ENCODE assay signal across 23 mouse cellular contexts in genomic region chr1:170060214-170060613, GRCm38 (mm10). TPM values are rescaled to one million over a fixed set of nuclear protein-coding genes. Genes with fewer than 3 reads are reported as not detected.
DNase-seq lines count a peak whose midpoint lies in the region; ATAC-seq and TF ChIP-seq lines count a peak whose summit lies in the region.
"Had no signal": no experiment of that assay in that cellular context is flagged by ENCODE, and none has a peak within 500 bp of the region (broad histone marks: within the 10 kb centered on the region; RNA-seq: fewer than 3 reads in every experiment).

No protein-coding gene starts in this region.

- WGBS in intestine, embryonic 14.5 days = 50% methylated on average over 3 of the region's 3 CpGs
- 58% methylated on average over 3 of the region's 3 CpGs for WGBS in intestine, embryonic 15.5 days
- 43% methylated on average over 3 of the region's 3 CpGs for WGBS in liver, embryonic 12.5 days (ENCODE audit: insufficient replicate concordance)
- WGBS in liver, postnatal 0 days (ENCODE audit: insufficient replicate concordance) = 51% methylated on average over 3 of the region's 3 CpGs

- no peak for TF ChIP-seq CTCF in liver, postnatal 0 days (IDR thresholded peaks at IDR 0.05; ENCODE audit: low read depth)
- no peak for TF ChIP-seq CTCF in layer of hippocampus, adult 2 months (conservative IDR thresholded peaks at IDR 0.05)

- no peak overlapping the region for H3K4me2 ChIP-seq in intestine, embryonic 14.5 days (ENCODE audit: low read length)
- no peak overlapping the region for H3K4me2 ChIP-seq in intestine, embryonic 15.5 days (replicated peaks)
- no peak overlapping the region for H3K4me2 ChIP-seq in liver, embryonic 12.5 days
- no peak overlapping the region for H3K4me2 ChIP-seq in liver, postnatal 0 days (ENCODE audit: low read depth, low read length)
- H3K4me2 ChIP-seq: embryonic facial prominence, embryonic 12.5 days; hindbrain, embryonic 12.5 days; stomach, embryonic 15.5 days had no signal

- H3K27ac ChIP-seq in intestine, embryonic 14.5 days (ENCODE audit: low read depth) = no peak overlapping the region
- H3K27ac ChIP-seq in intestine, embryonic 15.5 days = no peak overlapping the region
- no peak overlapping the region for H3K27ac ChIP-seq in liver, embryonic 12.5 days
- no peak overlapping the region for H3K27ac ChIP-seq in liver, postnatal 0 days (ENCODE audit: low read depth)
- no peak overlapping the region for H3K27ac ChIP-seq in layer of hippocampus, adult 2 months
- H3K27ac ChIP-seq: embryonic facial prominence, embryonic 12.5 days; midbrain, embryonic 10.5 days; stomach, embryonic 15.5 days had no signal

- DNase-seq in intestine, embryonic 14.5 days (ENCODE audit: low spot score) = peak; percentile 41
- no peak for DNase-seq in liver, postnatal 0 days
- DNase-seq in layer of hippocampus, adult 2 months (ENCODE audit: low spot score in 2 of 2) = no peak
- no peak for DNase-seq in left cerebral cortex, adult 18-20 months (ENCODE audit: low spot score in 2 of 2)
- no peak for DNase-seq in thymus, postnatal 4 days
- DNase-seq: adrenal gland, adult 2 months; cerebellum, adult 8-10 months; embryo, embryonic 11 days; gastrocnemius, postnatal 10 days; kidney, adult 18-20 months; kidney, postnatal 4 days; lung, postnatal 4 days; right cerebral cortex, postnatal 25 days had no signal

- H3K9me3 ChIP-seq in intestine, embryonic 14.5 days (ENCODE audit: control insufficient read depth, low read length) = no peaks in the 10 kb centered on the region
- H3K9me3 ChIP-seq in intestine, embryonic 15.5 days = no peaks in the 10 kb centered on the region
- no peaks in the 10 kb centered on the region; the same call in 1 of the 2 replicates for H3K9me3 ChIP-seq in liver, embryonic 12.5 days (replicated peaks)
- H3K9me3 ChIP-seq in liver, postnatal 0 days (ENCODE audit: low read length) = no peaks in the 10 kb centered on the region
- H3K9me3 ChIP-seq: embryonic facial prominence, embryonic 12.5 days; midbrain, embryonic 10.5 days; stomach, embryonic 15.5 days had no signal

- H3K9ac ChIP-seq in intestine, embryonic 14.5 days (ENCODE audit: low read length) = no peak overlapping the region
- H3K9ac ChIP-seq in intestine, embryonic 15.5 days = no peak overlapping the region
- no peak overlapping the region for H3K9ac ChIP-seq in liver, embryonic 12.5 days
- no peak overlapping the region for H3K9ac ChIP-seq in liver, postnatal 0 days (replicated peaks)
- H3K9ac ChIP-seq: embryonic facial prominence, embryonic 12.5 days; hindbrain, embryonic 12.5 days; stomach, embryonic 15.5 days had no signal

- no peak overlapping the region for H3K4me3 ChIP-seq in intestine, embryonic 14.5 days (ENCODE audit: low read depth, low read length)
- H3K4me3 ChIP-seq in intestine, embryonic 15.5 days (replicated peaks) = no peak overlapping the region
- H3K4me3 ChIP-seq in liver, embryonic 12.5 days = no peak overlapping the region
- no peak overlapping the region for H3K4me3 ChIP-seq in liver, postnatal 0 days (ENCODE audit: low read depth, low read length)
- no peak overlapping the region for H3K4me3 ChIP-seq in layer of hippocampus, adult 2 months
- H3K4me3 ChIP-seq: embryonic facial prominence, embryonic 12.5 days; hindbrain, embryonic 12.5 days; midbrain, embryonic 10.5 days; stomach, embryonic 15.5 days had no signal

- TF ChIP-seq EP300 in liver, postnatal 0 days (IDR thresholded peaks at IDR 0.05; ENCODE audit: low read depth) = 0 out of 2 replicates have a peak, but pooled peaks have one; percentile 14

- H3K4me1 ChIP-seq in intestine, embryonic 14.5 days (replicated peaks; ENCODE audit: control insufficient read depth, insufficient read depth, low read length) = peaks cover 28% of the 10 kb centered on the region
- H3K4me1 ChIP-seq in intestine, embryonic 15.5 days (replicated peaks) = peaks cover 19% of the 10 kb centered on the region
- H3K4me1 ChIP-seq in liver, embryonic 12.5 days = peaks cover 22% of the 10 kb centered on the region
- no peaks in the 10 kb centered on the region for H3K4me1 ChIP-seq in liver, postnatal 0 days (ENCODE audit: insufficient read depth)

- H3K36me3 ChIP-seq in intestine, embryonic 14.5 days (ENCODE audit: control insufficient read depth, insufficient read depth, low read length) = no peaks in the 10 kb centered on the region
- no peaks in the 10 kb centered on the region for H3K36me3 ChIP-seq in intestine, embryonic 15.5 days
- H3K36me3 ChIP-seq in liver, embryonic 12.5 days = no peaks in the 10 kb centered on the region
- H3K36me3 ChIP-seq in liver, postnatal 0 days (replicated peaks; ENCODE audit: insufficient read depth, low read length) = no peaks in the 10 kb centered on the region
- H3K36me3 ChIP-seq: hindbrain, embryonic 12.5 days; midbrain, embryonic 10.5 days had no signal

- ATAC-seq in intestine, embryonic 14.5 days (replicated peaks; ENCODE audit: low FRiP score, low TSS enrichment, low read depth) = no peak
- no peak for ATAC-seq in intestine, embryonic 15.5 days
- peak; percentile 66; the same call in 1 of the 2 replicates for ATAC-seq in liver, embryonic 12.5 days
- ATAC-seq in liver, postnatal 0 days = 0 out of 2 replicates have a peak, but pooled peaks have one; percentile 31
- ATAC-seq: activated CD4-positive, CD25-positive, alpha-beta regulatory T cell, adult 4 months; CD4-positive, CD25-positive, alpha-beta regulatory T cell, adult 4 months; midbrain, embryonic 16.5 days had no signal

- H3K27me3 ChIP-seq in intestine, embryonic 14.5 days (replicated peaks; ENCODE audit: control insufficient read depth, insufficient read depth, low read length) = no peaks in the 10 kb centered on the region
- no peaks in the 10 kb centered on the region for H3K27me3 ChIP-seq in intestine, embryonic 15.5 days (replicated peaks)
- no peaks in the 10 kb centered on the region for H3K27me3 ChIP-seq in liver, embryonic 12.5 days (replicated peaks)
- H3K27me3 ChIP-seq in liver, postnatal 0 days (ENCODE audit: insufficient read depth, low read length) = no peaks in the 10 kb centered on the region
- H3K27me3 ChIP-seq: embryonic facial prominence, embryonic 12.5 days; hindbrain, embryonic 12.5 days; stomach, embryonic 15.5 days had no signal

RNA-seq across cellular contexts. Expression of gene Ddr2, which starts 50.3 kb away (rescaled TPM):
- polyA plus RNA-seq in intestine, embryonic 14.5 days (2014; fragmentation: Nextera tagmentation; extraction: Ambion mirVana) = 41.1 and 46.7 TPM in 2 replicates
- 36.2 and 38.6 TPM in 2 replicates for polyA plus RNA-seq in intestine, embryonic 15.5 days (2015; fragmentation: Nextera tagmentation; extraction: Ambion mirVana)
- polyA plus RNA-seq in liver, embryonic 12.5 days (2016; fragmentation: Nextera tagmentation; extraction: Ambion mirVana) = 2.4 and 3.1 TPM in 2 replicates
- polyA plus RNA-seq in liver, postnatal 0 days (2015; fragmentation: Nextera tagmentation; extraction: Ambion mirVana) = 0.84 and 1.4 TPM in 2 replicates
- 1 to 10 TPM; 4.7 to 5.0 TPM for total RNA-seq in layer of hippocampus, adult 2 months (2021)
- 1 to 10 TPM; 7.0 to 7.2 TPM for total RNA-seq in left cerebral cortex, adult 18-20 months (2021)
- total RNA-seq: neutrophil, adult 5-6 weeks had no signal
- polyA plus RNA-seq: CD4-positive, CD25-positive, alpha-beta regulatory T cell, adult 4 months had no signal

Comparison
In these comparisons a context has a peak if more than half of its experiments do, and no peak if none do; other contexts are left out.
1. ATAC-seq: peak in liver, embryonic 12.5 days (single experiment) and liver, postnatal 0 days (single experiment); none in intestine, embryonic 14.5 days (single experiment) and intestine, embryonic 15.5 days (single experiment).